Mouse (Mus musculus): Measurements from ENCODE around the gene Kcnq2. TPM values are rescaled to one million over a fixed set of nuclear protein-coding genes. Genes with fewer than 3 reads are reported as not detected.

Kcnq2 gene
- 0.07 TPM for polyA plus RNA-seq (2017; shearing (Covaris generic))

DNA sequence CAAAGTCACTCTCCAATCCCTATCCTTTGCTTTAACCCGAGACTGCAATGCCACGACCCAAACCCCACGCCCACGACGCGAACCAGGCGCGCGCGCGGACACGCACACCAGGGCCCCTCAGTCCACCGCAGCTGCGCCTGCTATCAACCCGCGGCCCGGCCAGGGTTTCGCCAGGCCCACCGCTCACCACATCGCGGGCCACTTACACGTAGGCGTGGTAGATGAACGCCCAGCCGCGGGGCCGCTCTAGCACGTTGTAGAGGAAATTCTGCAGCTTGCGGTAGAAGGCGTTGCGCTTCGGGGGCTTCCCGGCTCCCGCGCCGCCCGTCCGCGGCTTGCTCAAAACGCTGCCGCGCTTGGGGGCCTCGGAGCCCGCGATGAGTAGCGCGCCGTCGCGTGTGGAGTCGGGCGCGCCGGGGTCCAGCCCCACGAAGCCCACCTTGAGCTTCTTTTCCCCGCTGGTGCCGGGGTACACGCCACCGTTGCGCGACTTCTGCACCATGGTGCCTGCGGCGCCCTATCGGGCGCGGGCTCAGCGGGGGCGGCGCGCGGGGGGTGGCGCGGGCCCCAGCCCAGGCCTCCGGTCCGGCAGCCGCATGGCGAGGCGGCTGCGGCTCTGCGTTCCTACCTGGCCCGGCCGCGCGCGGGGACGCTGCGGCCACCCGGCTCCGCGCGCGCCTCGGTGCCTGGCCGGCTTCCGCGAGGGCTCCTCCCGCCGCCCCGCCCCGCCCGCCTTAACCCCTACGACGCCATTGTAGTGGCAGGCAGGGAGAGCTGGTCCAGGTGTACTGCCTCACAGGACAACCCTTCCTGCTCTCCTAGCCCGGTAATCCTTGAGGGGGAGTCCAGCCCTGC, at the start of gene Kcnq2:
Kcnq2 (minus strand) TSS at position 710 of the 855 bp plus-strand sequence.

DNA sequence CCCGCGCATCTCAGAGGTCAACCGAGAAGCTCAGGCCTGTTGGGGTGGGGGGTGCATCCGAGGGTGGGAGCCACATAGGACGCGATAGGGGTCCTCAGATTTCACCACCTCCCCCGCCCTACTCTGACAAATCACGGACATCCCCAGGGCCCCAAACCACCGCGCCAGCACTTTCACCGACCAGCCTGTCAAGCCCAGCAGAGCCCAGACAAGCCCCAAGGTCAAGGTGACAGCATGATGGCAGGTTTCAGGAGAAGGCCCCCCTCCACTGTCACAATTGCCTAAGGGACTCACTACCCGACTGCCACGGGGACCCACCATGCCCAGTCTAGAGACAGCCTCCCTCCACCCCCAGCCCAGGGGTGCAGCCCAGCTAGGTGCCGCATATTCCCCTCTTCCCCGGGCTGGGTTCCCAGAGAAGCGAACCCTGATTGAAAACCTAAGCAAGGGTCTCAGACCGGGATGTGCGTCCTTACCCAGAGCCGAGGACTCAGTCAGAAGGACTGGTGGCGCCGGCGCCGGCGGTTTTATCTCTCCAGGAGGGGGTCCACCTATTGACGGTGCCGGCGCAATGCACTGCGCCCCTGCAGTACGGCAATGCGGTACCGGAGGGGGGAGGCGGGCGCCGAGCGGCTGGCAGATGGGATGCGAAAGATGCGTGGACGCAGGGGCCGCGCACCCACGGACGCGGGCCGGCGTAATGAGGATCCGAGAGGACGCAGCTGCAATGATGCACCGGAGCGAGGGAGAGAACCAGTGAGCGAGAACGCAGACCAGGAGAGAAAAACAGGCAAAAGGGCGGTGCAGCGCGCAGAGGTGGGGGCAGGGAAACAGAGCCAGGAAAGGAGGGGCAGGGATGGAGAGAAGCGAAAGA, 21.4 kb upstream of the Kcnq2 start, which contains the start of gene Eef1a2:
Eef1a2 (minus strand) TSS at position 767 of the 874 bp plus-strand sequence.

DNA sequence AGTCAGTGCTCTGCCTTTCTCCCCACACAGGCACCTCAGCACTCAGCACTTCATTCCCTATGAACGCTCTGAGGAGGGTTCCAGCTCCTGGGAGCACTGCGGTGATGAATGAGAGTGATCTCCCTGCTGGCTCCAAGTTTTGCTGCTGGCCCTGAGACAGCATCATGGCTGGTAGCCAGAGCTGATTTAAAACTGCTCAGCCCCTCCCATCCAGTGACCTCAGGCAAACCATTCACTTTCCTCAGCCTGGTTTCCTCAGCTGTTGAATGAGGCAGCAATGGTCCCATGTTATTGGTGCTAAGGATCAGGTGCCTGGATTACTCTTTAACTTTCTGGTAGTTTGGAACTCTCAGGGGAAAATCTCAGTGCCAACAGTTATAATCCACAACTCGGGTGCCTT, 91.7 kb downstream of the Kcnq2 start, which contains the start of gene Chrna4:
Chrna4 (minus strand) TSS at position 110 of the 400 bp plus-strand sequence.

Other genes starting within 250 kb of the Kcnq2 start
- 78.8 TPM for gene Ythdf1, start 214.4 kb downstream of the Kcnq2 start, polyA plus RNA-seq (2017; shearing (Covaris generic))
- gene Birc7, start 206.3 kb downstream of the Kcnq2 start, polyA plus RNA-seq (2017; shearing (Covaris generic)), result not detected
- not detected for gene Nkain4, start 180.6 kb downstream of the Kcnq2 start, polyA plus RNA-seq (2017; shearing (Covaris generic))
- gene Arfgap1, start 168.1 kb downstream of the Kcnq2 start, polyA plus RNA-seq (2017; shearing (Covaris generic)), result 75.0 TPM
- 1.1 TPM for gene Col20a1, start 148.8 kb downstream of the Kcnq2 start, polyA plus RNA-seq (2017; shearing (Covaris generic))
- not detected for gene Chrna4, start 91.8 kb downstream of the Kcnq2 start, polyA plus RNA-seq (2017; shearing (Covaris generic))
- gene Eef1a2, start 21.7 kb upstream of the Kcnq2 start, polyA plus RNA-seq (2017; shearing (Covaris generic)), result not detected
- 337 TPM for gene Ppdpf, start 51.9 kb upstream of the Kcnq2 start, polyA plus RNA-seq (2017; shearing (Covaris generic))
- not detected for gene Ptk6, start 67.5 kb upstream of the Kcnq2 start, polyA plus RNA-seq (2017; shearing (Covaris generic))
- gene Srms, start 77.9 kb upstream of the Kcnq2 start, polyA plus RNA-seq (2017; shearing (Covaris generic)), result 0.86 TPM
- gene Fndc11, start 84.7 kb upstream of the Kcnq2 start, polyA plus RNA-seq (2017; shearing (Covaris generic)), result 0.75 TPM
- 20.5 TPM for gene Helz2, start 106.7 kb upstream of the Kcnq2 start, polyA plus RNA-seq (2017; shearing (Covaris generic))
- 28.0 TPM for gene Gmeb2, start 152.7 kb upstream of the Kcnq2 start, polyA plus RNA-seq (2017; shearing (Covaris generic))
- gene Stmn3, start 179.2 kb upstream of the Kcnq2 start, polyA plus RNA-seq (2017; shearing (Covaris generic)), result not detected
- gene Rtel1, start 184.4 kb upstream of the Kcnq2 start, polyA plus RNA-seq (2017; shearing (Covaris generic)), result 73.0 TPM
- 105 TPM for gene Zgpat, start 229.6 kb upstream of the Kcnq2 start, polyA plus RNA-seq (2017; shearing (Covaris generic))
- gene Arfrp1, start 230.1 kb upstream of the Kcnq2 start, polyA plus RNA-seq (2017; shearing (Covaris generic)), result 131 TPM
- gene Lime1, start 244.8 kb upstream of the Kcnq2 start, polyA plus RNA-seq (2017; shearing (Covaris generic)), result 247 TPM